Mouse (Mus musculus) embryonic fibroblast, embryonic 13.5 days (primary cell): ENCODE data around the gene Sos2.

Source experiments
- CTCF ChIP-seq: IDR thresholded peaks from 2 replicates; pipeline ENCODE4 v1.5.1; 2011; ENCODE audit warnings: mild to moderate bottlenecking, control low read depth, low read length, moderate library complexity, borderline replicate concordance; ENCODE audit not compliant: insufficient read depth
- POLR2A ChIP-seq: IDR thresholded peaks from 2 replicates; pipeline ENCODE4 v1.6.1; 2011; ENCODE audit warnings: low read depth, mild to moderate bottlenecking, control low read depth, low read length, moderate library complexity

DNA sequence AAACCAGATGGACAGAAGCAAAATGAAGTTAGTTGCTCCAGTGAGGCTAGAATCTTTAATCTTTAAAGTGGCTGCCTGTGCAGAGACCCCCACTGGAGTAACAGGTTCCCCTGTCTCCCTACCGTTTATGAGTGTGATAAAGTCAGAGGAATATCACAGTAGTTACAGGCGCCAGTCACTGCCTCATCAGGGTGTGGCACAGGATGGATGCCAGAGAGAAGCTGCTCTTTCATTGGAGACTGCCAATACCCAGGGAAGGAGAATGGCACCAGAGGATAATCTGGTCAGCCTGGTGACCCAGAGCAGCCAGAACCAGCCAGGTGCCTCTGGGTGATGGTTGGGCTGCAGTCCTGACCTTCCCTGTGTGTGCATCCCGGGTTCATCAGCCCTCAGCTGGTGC, 113.4 kb downstream of the Sos2 start:
- TF ChIP-seq CTCF (no peak), POLR2A (no peak)
